Mouse (Mus musculus) thymus, postnatal 14 days (tissue): ENCODE measurements around the gene Tekt5.

Experiments
- DNase-seq: peaks from one replicate; pipeline ENCODE4 v3.0.0; 2021

Gene Tekt5

GRCm38 (mm10) chr16:10332732-10333131 lies 62.6 kb downstream of the Tekt5 start:
- no peak for DNase-seq

GRCm38 (mm10) chr16:10330586-10331495 lies 64.4 kb downstream of the Tekt5 start:
- DNase-seq = no peak

GRCm38 (mm10) chr16:10327563-10328333 lies 67.5 kb downstream of the Tekt5 start:
- no peak for DNase-seq

GRCm38 (mm10) chr16:10319914-10320569 lies 75.2 kb downstream of the Tekt5 start:
- no peak for DNase-seq

- no peak for DNase-seq
Measured at GRCm38 (mm10) chr16:10317197-10317544, 78.1 kb downstream of the Tekt5 start.

- DNase-seq = no peak
Measured at GRCm38 (mm10) chr16:10316493-10317196, 78.6 kb downstream of the Tekt5 start.

GRCm38 (mm10) chr16:10313646-10314088 lies 81.6 kb downstream of the Tekt5 start, which contains the start of gene Emp2:
Gene Emp2, minus strand, starts transcription at chr16:10313968.
- no peak for DNase-seq

- no peak for DNase-seq
Measured at GRCm38 (mm10) chr16:10313226-10313625, 82.1 kb downstream of the Tekt5 start.

GRCm38 (mm10) chr16:10311989-10312388 lies 83.3 kb downstream of the Tekt5 start:
- no peak for DNase-seq

GRCm38 (mm10) chr16:10311086-10311485 lies 84.2 kb downstream of the Tekt5 start:
- DNase-seq = no peak

GRCm38 (mm10) chr16:10310507-10310906 lies 84.8 kb downstream of the Tekt5 start:
- DNase-seq = no peak
